In the genomic region with DNA sequence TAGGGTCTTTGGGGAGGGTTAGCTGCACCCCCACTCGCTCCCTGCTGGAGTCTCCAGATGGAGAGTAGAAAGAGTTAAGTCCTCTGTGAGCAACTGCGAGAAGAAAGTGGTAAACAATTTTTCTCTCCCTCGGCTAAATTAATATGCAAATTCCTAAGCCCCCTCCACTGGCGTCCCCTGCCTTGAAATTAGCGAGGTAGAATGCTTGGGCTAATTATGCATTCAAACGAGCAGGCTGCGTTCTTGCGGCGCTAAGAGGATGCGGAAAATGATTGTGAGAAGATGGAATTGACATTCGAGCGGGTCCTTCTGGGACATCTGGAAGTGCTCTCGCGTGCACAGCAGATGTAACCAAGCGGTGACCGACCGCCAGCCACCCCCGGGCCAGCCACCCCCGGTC, we compare ENCODE assay signal across 16 mouse cellular contexts. TPM values are rescaled to one million over a fixed set of nuclear protein-coding genes. Genes with fewer than 3 reads are reported as not detected.
DNase-seq lines count a peak whose midpoint lies in the region; ATAC-seq lines count a peak whose summit lies in the region.
"Had no signal": no experiment of that assay in that cellular context is flagged by ENCODE, and none has a peak within 500 bp of the region (broad histone marks: within the 10 kb centered on the region; RNA-seq: fewer than 3 reads in every experiment).

No protein-coding gene starts in this region.

- intact Hi-C loops in heart, postnatal 36 days (cut with DNase I), result no loop called here

- under 1% methylated on average over 19 of the region's 19 CpGs for WGBS in forebrain, embryonic 14.5 days
- 5% methylated on average over 19 of the region's 19 CpGs for WGBS in hindbrain, embryonic 16.5 days
- 10% methylated on average over 19 of the region's 19 CpGs for WGBS in neural tube, embryonic 14.5 days

- H3K36me3 ChIP-seq in forebrain, embryonic 14.5 days (ENCODE audit: control insufficient read depth, insufficient read depth, low read length), result no peaks in the 10 kb centered on the region
- H3K36me3 ChIP-seq in hindbrain, embryonic 16.5 days (ENCODE audit: control insufficient read depth, insufficient read depth, low read length), result no peaks in the 10 kb centered on the region
- H3K36me3 ChIP-seq in neural tube, embryonic 14.5 days (ENCODE audit: control insufficient read depth, insufficient read depth, low read length), result no peaks in the 10 kb centered on the region
- H3K36me3 ChIP-seq: heart, embryonic 15.5 days; kidney, embryonic 15.5 days; stomach, embryonic 15.5 days had no signal

- peak; percentile 65 for ATAC-seq in forebrain, embryonic 14.5 days
- peak; percentile 24; the same call in 1 of the 2 replicates for ATAC-seq in hindbrain, embryonic 16.5 days
- 0 out of 2 replicates have a peak, but pooled peaks have one; percentile 3 for ATAC-seq in neural tube, embryonic 14.5 days (ENCODE audit: low read depth)
- ATAC-seq: inflammation-experienced regulatory T-cells, adult 6 months had no signal

- peak overlapping the region; percentile 17; the same call in 1 of the 2 replicates for H3K9ac ChIP-seq in forebrain, embryonic 14.5 days (ENCODE audit: low read length)
- peak overlapping the region; percentile 39; the same call in 1 of the 2 replicates for H3K9ac ChIP-seq in hindbrain, embryonic 16.5 days (ENCODE audit: low read depth, low read length)
- H3K9ac ChIP-seq in neural tube, embryonic 14.5 days (replicated peaks; ENCODE audit: low read depth, low read length), result 0 out of 2 replicates have a peak overlapping the region, but pooled peaks have one; percentile 22
- H3K9ac ChIP-seq: heart, embryonic 15.5 days; kidney, embryonic 15.5 days; liver, embryonic 14.5 days; stomach, embryonic 15.5 days had no signal

- H3K27ac ChIP-seq in forebrain, embryonic 14.5 days (ENCODE audit: low read depth, low read length), result peak overlapping the region; percentile 93
- H3K27ac ChIP-seq in hindbrain, embryonic 16.5 days (ENCODE audit: low read depth, low read length), result peak overlapping the region; percentile 75
- H3K27ac ChIP-seq in neural tube, embryonic 14.5 days (ENCODE audit: low read depth, low read length), result peak overlapping the region; percentile 99
- H3K27ac ChIP-seq: heart, embryonic 15.5 days; kidney, embryonic 15.5 days; liver, embryonic 14.5 days; stomach, embryonic 15.5 days had no signal

- H3K4me2 ChIP-seq in forebrain, embryonic 14.5 days (ENCODE audit: low read length), result peak overlapping the region; percentile 39
- peak overlapping the region; percentile 40 for H3K4me2 ChIP-seq in hindbrain, embryonic 16.5 days (ENCODE audit: low read length)
- H3K4me2 ChIP-seq in neural tube, embryonic 14.5 days (ENCODE audit: low read depth, low read length), result peak overlapping the region; percentile 1; the same call in 1 of the 2 replicates
- H3K4me2 ChIP-seq: heart, embryonic 15.5 days; kidney, embryonic 15.5 days; stomach, embryonic 15.5 days had no signal

- no peaks in the 10 kb centered on the region for H3K9me3 ChIP-seq in forebrain, embryonic 14.5 days (replicated peaks; ENCODE audit: control insufficient read depth, low read length)
- no peaks in the 10 kb centered on the region for H3K9me3 ChIP-seq in hindbrain, embryonic 16.5 days (ENCODE audit: control insufficient read depth, low read length)
- H3K9me3 ChIP-seq in neural tube, embryonic 14.5 days (ENCODE audit: control insufficient read depth, low read length), result no peaks in the 10 kb centered on the region
- H3K9me3 ChIP-seq: heart, embryonic 15.5 days; kidney, embryonic 15.5 days; stomach, embryonic 15.5 days had no signal

- DNase-seq in embryo, embryonic 11 days, result peak; percentile 31
- DNase-seq in embryo, embryonic 10 days (ENCODE audit: low spot score), result no peak
- DNase-seq in forebrain, embryonic 14.5 days (ENCODE audit: low spot score), result peak; percentile 91
- DNase-seq in frontal cortex, postnatal 25 days (ENCODE audit: low spot score in 2 of 2), result no peak
- no peak for DNase-seq in left cerebral cortex, adult 8-10 months (ENCODE audit: low spot score in 2 of 2)
- no peak for DNase-seq in heart, postnatal 36 days
- DNase-seq: cerebellum, adult 2 months; lung, postnatal 36 days; right cerebral cortex, postnatal 4 days had no signal

- H3K4me3 ChIP-seq in forebrain, embryonic 14.5 days (ENCODE audit: low read depth, low read length), result no peak overlapping the region
- no peak overlapping the region for H3K4me3 ChIP-seq in hindbrain, embryonic 16.5 days (ENCODE audit: low read length)
- H3K4me3 ChIP-seq in neural tube, embryonic 14.5 days (ENCODE audit: low read depth, low read length), result no peak overlapping the region
- H3K4me3 ChIP-seq: heart, embryonic 15.5 days; kidney, embryonic 15.5 days; stomach, embryonic 15.5 days had no signal

- H3K4me1 ChIP-seq in forebrain, embryonic 14.5 days (ENCODE audit: control insufficient read depth, insufficient read depth, low read length), result peaks cover 82% of the 10 kb centered on the region
- H3K4me1 ChIP-seq in hindbrain, embryonic 16.5 days (ENCODE audit: control insufficient read depth, insufficient read depth, low read depth, low read length), result peaks cover 74% of the 10 kb centered on the region
- peaks cover 85% of the 10 kb centered on the region for H3K4me1 ChIP-seq in neural tube, embryonic 14.5 days (ENCODE audit: control insufficient read depth, insufficient read depth, low read length)
- H3K4me1 ChIP-seq: heart, embryonic 15.5 days; stomach, embryonic 15.5 days had no signal

- no peaks in the 10 kb centered on the region for H3K27me3 ChIP-seq in forebrain, embryonic 14.5 days (replicated peaks; ENCODE audit: control insufficient read depth, insufficient read depth, low read length)
- no peaks in the 10 kb centered on the region for H3K27me3 ChIP-seq in hindbrain, embryonic 16.5 days (replicated peaks; ENCODE audit: control insufficient read depth, insufficient read depth, low read length)
- H3K27me3 ChIP-seq in neural tube, embryonic 14.5 days (ENCODE audit: control insufficient read depth, insufficient read depth, low read length), result no peaks in the 10 kb centered on the region

RNA-seq across cellular contexts. Expression of gene Acsf3, which starts 32.8 kb away (rescaled TPM):
- 13.7 and 15.8 TPM in 2 replicates for polyA plus RNA-seq in forebrain, embryonic 14.5 days (2014; fragmentation: Nextera tagmentation; extraction: Ambion mirVana)
- polyA plus RNA-seq in hindbrain, embryonic 16.5 days (2015; fragmentation: Nextera tagmentation; extraction: Ambion mirVana), result 17.8 and 19.3 TPM in 2 replicates
- 16.2 and 16.3 TPM in 2 replicates for polyA plus RNA-seq in neural tube, embryonic 14.5 days (2014; fragmentation: Nextera tagmentation; extraction: Ambion mirVana)
- total RNA-seq in left cerebral cortex, adult 8-10 months (2022), result 10 to 100 TPM; 22.7 to 28.2 (median 26.1) TPM
- total RNA-seq in heart, postnatal 36 days (2021), result 10 to 100 TPM; 28.3 to 30.6 TPM

RNA-seq across cellular contexts. Expression of gene Cbfa2t3, which starts 43.6 kb away (rescaled TPM):
- polyA plus RNA-seq in forebrain, embryonic 14.5 days (2014; fragmentation: Nextera tagmentation; extraction: Ambion mirVana), result 10.4 and 11.5 TPM in 2 replicates
- 12.6 and 18.3 TPM in 2 replicates for polyA plus RNA-seq in hindbrain, embryonic 16.5 days (2015; fragmentation: Nextera tagmentation; extraction: Ambion mirVana)
- 23.5 and 23.9 TPM in 2 replicates for polyA plus RNA-seq in neural tube, embryonic 14.5 days (2014; fragmentation: Nextera tagmentation; extraction: Ambion mirVana)
- 10 to 100 TPM; 21.6 to 26.5 (median 24.1) TPM for total RNA-seq in left cerebral cortex, adult 8-10 months (2022)
- total RNA-seq in heart, postnatal 36 days (2021), result 10 to 100 TPM; 19.7 to 23.0 TPM

Comparison
In these comparisons a context has a peak if more than half of its experiments do, and no peak if none do; other contexts are left out.
1. DNase-seq: peak in embryo, embryonic 11 days (single experiment) and forebrain, embryonic 14.5 days (single experiment); none in embryo, embryonic 10 days (single experiment), frontal cortex, postnatal 25 days (0 of 2), left cerebral cortex, adult 8-10 months (0 of 2) and heart, postnatal 36 days (0 of 2).
2. ATAC-seq: peak in every context shown above with its lines; median percentile 65 in forebrain, embryonic 14.5 days; 24 in hindbrain, embryonic 16.5 days; 3 in neural tube, embryonic 14.5 days.
3. Peak in every context shown above with its lines, with median percentiles within 50 percentile points of each other: H3K27ac ChIP-seq, H3K4me2 ChIP-seq and H3K9ac ChIP-seq.